Mouse (Mus musculus): ENCODE data around the gene Galntl6.
"Not testable (repeated sequence)": the region's sequence is repeated elsewhere in the genome, so short reads cannot be mapped to it uniquely, and the experiment has no call there.

The Galntl6 gene

GRCm38 (mm10) chr8:58597834-58598233, 314.6 kb downstream of the Galntl6 start:
- DNase-seq, result no peak

GRCm38 (mm10) chr8:58575346-58575745, 337.1 kb downstream of the Galntl6 start:
- DNase-seq, result no peak

GRCm38 (mm10) chr8:58568086-58568485, 344.4 kb downstream of the Galntl6 start:
- DNase-seq, result no peak

- peak; percentile 59 for DNase-seq
These were observed 346.3 kb downstream of the Galntl6 start for GRCm38 (mm10) chr8:58566115-58566514.

GRCm38 (mm10) chr8:58535781-58536180, 376.7 kb downstream of the Galntl6 start:
- no peak for DNase-seq

- no peak for DNase-seq
These were observed 377.8 kb downstream of the Galntl6 start for GRCm38 (mm10) chr8:58534631-58535030.

GRCm38 (mm10) chr8:58523443-58523842, 389.0 kb downstream of the Galntl6 start:
- no peak for DNase-seq

- DNase-seq, result no peak
These were observed 390.5 kb downstream of the Galntl6 start for GRCm38 (mm10) chr8:58521932-58522331.

- no peak for DNase-seq
These were observed 401.9 kb downstream of the Galntl6 start for GRCm38 (mm10) chr8:58510516-58510915.

- DNase-seq, result no peak
These were observed 403.4 kb downstream of the Galntl6 start for GRCm38 (mm10) chr8:58509051-58509450.

GRCm38 (mm10) chr8:58487099-58487498, 425.3 kb downstream of the Galntl6 start:
- no peak for DNase-seq

GRCm38 (mm10) chr8:58463342-58463741, 449.1 kb downstream of the Galntl6 start:
- DNase-seq, result not testable (repeated sequence)

- no peak for DNase-seq
These were observed 469.7 kb downstream of the Galntl6 start for GRCm38 (mm10) chr8:58442696-58443095.

- DNase-seq, result peak; percentile 10
These were observed 494.0 kb downstream of the Galntl6 start for GRCm38 (mm10) chr8:58418481-58418880.

- DNase-seq, result no peak
These were observed 494.9 kb downstream of the Galntl6 start for GRCm38 (mm10) chr8:58417551-58417950.

- no peak for DNase-seq
These were observed 515.9 kb downstream of the Galntl6 start for GRCm38 (mm10) chr8:58396500-58396899.

GRCm38 (mm10) chr8:58395879-58396278, 516.6 kb downstream of the Galntl6 start:
- DNase-seq, result no peak

GRCm38 (mm10) chr8:58372389-58372788, 540.1 kb downstream of the Galntl6 start:
- DNase-seq, result no peak

GRCm38 (mm10) chr8:58371979-58372378, 540.5 kb downstream of the Galntl6 start:
- DNase-seq, result no peak

GRCm38 (mm10) chr8:58331151-58331550, 581.3 kb downstream of the Galntl6 start:
- no peak for DNase-seq

GRCm38 (mm10) chr8:58313482-58313881, 599.0 kb downstream of the Galntl6 start:
- no peak for DNase-seq

- DNase-seq, result no peak
These were observed 621.0 kb downstream of the Galntl6 start for GRCm38 (mm10) chr8:58291487-58291886.

GRCm38 (mm10) chr8:58290080-58290479, 622.4 kb downstream of the Galntl6 start:
- DNase-seq, result no peak

GRCm38 (mm10) chr8:58265485-58265884, 647.0 kb downstream of the Galntl6 start:
- DNase-seq, result no peak

- DNase-seq, result no peak
These were observed 653.7 kb downstream of the Galntl6 start for GRCm38 (mm10) chr8:58258577-58259315.
